Mouse (Mus musculus): ENCODE measurements around the gene Cep44. TPM values are rescaled to one million over a fixed set of nuclear protein-coding genes. Genes with fewer than 3 reads are reported as not detected.

Gene Cep44
- total RNA-seq (2021), result 10 to 100 TPM; 22.6 to 24.8 TPM

- DNase-seq (ENCODE audit: extremely low spot score in 1 of 2, low spot score in 2 of 2), result peak; percentile 77 to 86
- intact Hi-C loops (cut with DNase I), result loop anchor here (5.0 kb wide), 1 partner anchor 67 kb away; no protein-coding TSS in a partner anchor
These were observed at the start of gene Cep44, which contains the start of gene Fbxo8 for GRCm38 (mm10) chr8:56550558-56551360. Cep44 (minus strand) TSS chr8:56551047. Fbxo8 (plus strand) TSS chr8:56551090.

GRCm38 (mm10) chr8:56591502-56591901 is 40.7 kb upstream of the Cep44 start:
- no peak for DNase-seq (ENCODE audit: extremely low spot score in 1 of 2, low spot score in 2 of 2)
- intact Hi-C loops (cut with DNase I), result no loop called here

GRCm38 (mm10) chr8:56591084-56591483 is 40.2 kb upstream of the Cep44 start:
- DNase-seq (ENCODE audit: extremely low spot score in 1 of 2, low spot score in 2 of 2), result no peak
- intact Hi-C loops (cut with DNase I), result no loop called here

- DNase-seq (ENCODE audit: extremely low spot score in 1 of 2, low spot score in 2 of 2), result no peak
- intact Hi-C loops (cut with DNase I), result no loop called here
These were observed 38.2 kb upstream of the Cep44 start for GRCm38 (mm10) chr8:56589004-56589403.

- DNase-seq (ENCODE audit: extremely low spot score in 1 of 2, low spot score in 2 of 2), result no peak
- intact Hi-C loops (cut with DNase I), result loop anchor here (5.0 kb wide), 1 partner anchor 51 kb away; no protein-coding TSS in a partner anchor
These were observed 32.0 kb upstream of the Cep44 start for GRCm38 (mm10) chr8:56582841-56583240.

GRCm38 (mm10) chr8:56580918-56581317 is 30.1 kb upstream of the Cep44 start:
- intact Hi-C loops (cut with DNase I), result loop anchor here (5.0 kb wide), 1 partner anchor 49 kb away; no protein-coding TSS in a partner anchor
- DNase-seq (ENCODE audit: extremely low spot score in 1 of 2, low spot score in 2 of 2), result peak in 1 of 2 experiments; percentile 71

- no peak for DNase-seq (ENCODE audit: extremely low spot score in 1 of 2, low spot score in 2 of 2)
- intact Hi-C loops (cut with DNase I), result no loop called here
These were observed 16.0 kb upstream of the Cep44 start for GRCm38 (mm10) chr8:56566856-56567255.

- intact Hi-C loops (cut with DNase I), result no loop called here
- no peak for DNase-seq (ENCODE audit: extremely low spot score in 1 of 2, low spot score in 2 of 2)
These were observed 13.7 kb upstream of the Cep44 start for GRCm38 (mm10) chr8:56564399-56565047.

GRCm38 (mm10) chr8:56552551-56553103 is 1.8 kb upstream of the Cep44 start:
- DNase-seq (ENCODE audit: extremely low spot score in 1 of 2, low spot score in 2 of 2), result no peak
- intact Hi-C loops (cut with DNase I), result loop anchor here (5.0 kb wide), 1 partner anchor 65 kb away; no protein-coding TSS in a partner anchor

- intact Hi-C loops (cut with DNase I), result loop anchor here (5.0 kb wide), 1 partner anchor 65 kb away; no protein-coding TSS in a partner anchor
- DNase-seq (ENCODE audit: extremely low spot score in 1 of 2, low spot score in 2 of 2), result no peak
These were observed 1.2 kb upstream of the Cep44 start for GRCm38 (mm10) chr8:56552045-56552444.

GRCm38 (mm10) chr8:56551361-56551852 is 560 bp upstream of the Cep44 start:
- DNase-seq (ENCODE audit: extremely low spot score in 1 of 2, low spot score in 2 of 2), result peak; percentile 85 to 93
- intact Hi-C loops (cut with DNase I), result loop anchor here (5.0 kb wide), 1 partner anchor 66 kb away; no protein-coding TSS in a partner anchor

GRCm38 (mm10) chr8:56547866-56548265 is 3.0 kb downstream of the Cep44 start:
- DNase-seq (ENCODE audit: extremely low spot score in 1 of 2, low spot score in 2 of 2), result no peak
- intact Hi-C loops (cut with DNase I), result no loop called here

- intact Hi-C loops (cut with DNase I), result no loop called here
- no peak for DNase-seq (ENCODE audit: extremely low spot score in 1 of 2, low spot score in 2 of 2)
These were observed 10.1 kb downstream of the Cep44 start for GRCm38 (mm10) chr8:56540706-56541105.

- peak; percentile 16 to 73 for DNase-seq (ENCODE audit: extremely low spot score in 1 of 2, low spot score in 2 of 2)
- intact Hi-C loops (cut with DNase I), result loop anchor here (5.0 kb wide), 2 partner anchors 52 to 82 kb away; no protein-coding TSS in a partner anchor
These were observed 20.5 kb downstream of the Cep44 start for GRCm38 (mm10) chr8:56530359-56530758.

GRCm38 (mm10) chr8:56528869-56529268 is 22.0 kb downstream of the Cep44 start:
- no peak for DNase-seq (ENCODE audit: extremely low spot score in 1 of 2, low spot score in 2 of 2)
- intact Hi-C loops (cut with DNase I), result no loop called here

- DNase-seq (ENCODE audit: extremely low spot score in 1 of 2, low spot score in 2 of 2), result peak in 1 of 2 experiments; percentile 22
- intact Hi-C loops (cut with DNase I), result no loop called here
These were observed 29.8 kb downstream of the Cep44 start for GRCm38 (mm10) chr8:56521051-56521450.

GRCm38 (mm10) chr8:56520249-56520648 is 30.6 kb downstream of the Cep44 start:
- DNase-seq (ENCODE audit: extremely low spot score in 1 of 2, low spot score in 2 of 2), result no peak
- intact Hi-C loops (cut with DNase I), result no loop called here

- DNase-seq (ENCODE audit: extremely low spot score in 1 of 2, low spot score in 2 of 2), result no peak
- intact Hi-C loops (cut with DNase I), result no loop called here
These were observed 32.0 kb downstream of the Cep44 start for GRCm38 (mm10) chr8:56518848-56519247.

- intact Hi-C loops (cut with DNase I), result no loop called here
- DNase-seq (ENCODE audit: extremely low spot score in 1 of 2, low spot score in 2 of 2), result no peak
These were observed 41.8 kb downstream of the Cep44 start for GRCm38 (mm10) chr8:56508952-56509479.
